Mouse (Mus musculus) embryonic facial prominence, embryonic 11.5 days (tissue): Measurements from ENCODE around the gene Drc1. TPM values are rescaled to one million over a fixed set of nuclear protein-coding genes. Genes with fewer than 3 reads are reported as not detected.

Experiments
- ATAC-seq: fragments of 200-750 bp; cut with Nextera tagmentation; replicated peaks from 2 replicates; pipeline ENCODE4 v1.8.0; 2017; ENCODE audit warnings: low read depth; ENCODE audit not compliant: insufficient number of reproducible peaks, low FRiP score, low TSS enrichment
- DNase-seq: peaks from one replicate; pipeline ENCODE4 v3.0.0-alpha.2; 2015; ENCODE audit warnings: low spot score
- H3K27ac ChIP-seq: fragments of 300-500 bp; sonication (generic); replicated peaks from 2 replicates; pipeline ENCODE4 v1.5.1; 2014; ENCODE audit warnings: mild to moderate bottlenecking, low read depth, low read length, control low read depth
- H3K27me3 ChIP-seq: fragments of 300-500 bp; sonication (generic); 2 replicates; pipeline ENCODE4 v1.6.1; 2014; ENCODE audit warnings: mild to moderate bottlenecking, low read length, moderate library complexity, mixed read lengths; ENCODE audit not compliant: control insufficient read depth, insufficient read depth
- H3K36me3 ChIP-seq: fragments of 300-500 bp; sonication (generic); replicated peaks from 2 replicates; pipeline ENCODE4 v1.6.1; 2014; ENCODE audit warnings: low read depth, mild to moderate bottlenecking, low read length, moderate library complexity, mixed read lengths; ENCODE audit not compliant: control insufficient read depth, insufficient read depth
- H3K4me1 ChIP-seq: fragments of 300-500 bp; sonication (generic); 2 replicates; pipeline ENCODE4 v1.6.1; 2014; ENCODE audit warnings: low read length, mixed read lengths; ENCODE audit not compliant: control insufficient read depth, insufficient read depth
- H3K4me2 ChIP-seq: fragments of 300-500 bp; sonication (generic); 2 replicates; pipeline ENCODE4 v1.6.1; 2014; ENCODE audit warnings: low read depth, mild to moderate bottlenecking, control low read depth, low read length, moderate library complexity
- H3K4me3 ChIP-seq: fragments of 300-500 bp; sonication (generic); 2 replicates; pipeline ENCODE4 v1.5.1; 2014; ENCODE audit warnings: low read depth, low read length, control low read depth
- H3K9ac ChIP-seq: fragments of 300-500 bp; sonication (generic); replicated peaks from 2 replicates; pipeline ENCODE4 v1.6.1; 2014; ENCODE audit warnings: mild to moderate bottlenecking, control low read depth, low read length
- H3K9me3 ChIP-seq: fragments of 300-500 bp; sonication (generic); replicated peaks from 2 replicates; pipeline ENCODE4 v1.6.1; 2016; ENCODE audit warnings: mild to moderate bottlenecking, low read length, inconsistent platforms, mixed read lengths; ENCODE audit not compliant: control insufficient read depth
- WGBS: fragments of 180-500 bp; shearing (Covaris S2); extraction: QIAGEN DNeasy Blood & Tissue Kit; methylation state at CpG from one replicate; pipeline ENCODE4 v1.1.7; 2014; 5-methylcytosine and 5-hydroxymethylcytosine counted together
- polyA plus RNA-seq: library from polyadenylated mRNA; unstranded; fragments of >200 nt; fragmentation: Nextera tagmentation; extraction: Ambion mirVana; gene quantifications from 2 replicates; pipeline ENCODE4 v1.2.1, GENCODE M21; 2014

The Drc1 gene
- polyA plus RNA-seq, 1 experiment from 2014 or later: 0.21 TPM

GRCm38 (mm10) chr5:30400521-30400920 lies 119.3 kb downstream of the Drc1 start:
- Histone ChIP-seq H3K27me3 (no peaks in the 10 kb centered on the region), H3K4me1 (no peaks in the 10 kb centered on the region), H3K27ac (no peak overlapping the region), H3K9ac (no peak overlapping the region), H3K9me3 (no peaks in the 10 kb centered on the region), H3K36me3 (no peaks in the 10 kb centered on the region), H3K4me2 (no peak overlapping the region), H3K4me3 (no peak overlapping the region)
- 86% methylated on average over 5 of the region's 5 CpGs for WGBS
- DNase-seq: no peak
- no peak for ATAC-seq

GRCm38 (mm10) chr5:30401165-30401564 lies 120.0 kb downstream of the Drc1 start:
- WGBS: 22% methylated on average over 8 of the region's 8 CpGs
- no peaks in the 10 kb centered on the region for H3K9me3 ChIP-seq
- H3K27ac ChIP-seq: no peak overlapping the region
- H3K36me3 ChIP-seq: no peaks in the 10 kb centered on the region
- no peaks in the 10 kb centered on the region for H3K27me3 ChIP-seq
- H3K4me1 ChIP-seq: no peaks in the 10 kb centered on the region
- DNase-seq (peak; percentile 55), ATAC-seq (no peak)
- H3K4me2 ChIP-seq: no peak overlapping the region
- H3K9ac ChIP-seq: no peak overlapping the region
- H3K4me3 ChIP-seq: no peak overlapping the region

- no peaks in the 10 kb centered on the region for H3K27me3 ChIP-seq
- H3K4me3 ChIP-seq: no peak overlapping the region
- ATAC-seq (no peak), DNase-seq (peak; percentile 44)
- no peaks in the 10 kb centered on the region for H3K9me3 ChIP-seq
- no peaks in the 10 kb centered on the region for H3K36me3 ChIP-seq
- no peaks in the 10 kb centered on the region for H3K4me1 ChIP-seq
- H3K4me2 ChIP-seq: no peak overlapping the region
- H3K27ac ChIP-seq: no peak overlapping the region
- no peak overlapping the region for H3K9ac ChIP-seq
- 12% methylated on average over 9 of the region's 9 CpGs for WGBS
Observed at GRCm38 (mm10) chr5:30406876-30407275, 125.7 kb downstream of the Drc1 start.

- Histone ChIP-seq H3K4me2 (no peak overlapping the region), H3K27ac (no peak overlapping the region), H3K9ac (no peak overlapping the region), H3K4me3 (no peak overlapping the region), H3K9me3 (no peaks in the 10 kb centered on the region), H3K36me3 (no peaks in the 10 kb centered on the region), H3K27me3 (no peaks in the 10 kb centered on the region), H3K4me1 (no peaks in the 10 kb centered on the region)
- DNase-seq (no peak), ATAC-seq (no peak)
- 75% methylated on average over 10 of the region's 10 CpGs for WGBS
Observed at GRCm38 (mm10) chr5:30411524-30411923, 130.3 kb downstream of the Drc1 start.

- Histone ChIP-seq H3K4me3 (no peak overlapping the region), H3K9me3 (no peaks in the 10 kb centered on the region), H3K9ac (no peak overlapping the region), H3K4me1 (no peaks in the 10 kb centered on the region), H3K27ac (no peak overlapping the region), H3K36me3 (no peaks in the 10 kb centered on the region), H3K27me3 (no peaks in the 10 kb centered on the region), H3K4me2 (no peak overlapping the region)
- ATAC-seq: no peak
- DNase-seq: no peak
- WGBS: 71% methylated on average over 2 of the region's 2 CpGs
Observed at GRCm38 (mm10) chr5:30415381-30415780, 134.2 kb downstream of the Drc1 start.

- Histone ChIP-seq H3K36me3 (no peaks in the 10 kb centered on the region), H3K4me1 (no peaks in the 10 kb centered on the region), H3K9ac (no peak overlapping the region), H3K27me3 (no peaks in the 10 kb centered on the region), H3K27ac (no peak overlapping the region), H3K9me3 (no peaks in the 10 kb centered on the region), H3K4me2 (no peak overlapping the region), H3K4me3 (no peak overlapping the region)
- DNase-seq (no peak), ATAC-seq (no peak)
- 65% methylated on average over 4 of the region's 4 CpGs for WGBS
Observed at GRCm38 (mm10) chr5:30415876-30416275, 134.7 kb downstream of the Drc1 start.

Other genes starting within 250 kb of the Drc1 start
- gene Tyms, start 207.8 kb upstream of the Drc1 start, polyA plus RNA-seq: 409 and 418 TPM in 2 replicates
- gene Garem2, start 176.2 kb upstream of the Drc1 start, polyA plus RNA-seq: 3.1 TPM in 2 replicates
- gene 3110082J24Rik, start 175.3 kb upstream of the Drc1 start, polyA plus RNA-seq: 0.62 and 0.85 TPM in 2 replicates
- 101 and 102 TPM in 2 replicates for gene Hadha, start 126.2 kb upstream of the Drc1 start, polyA plus RNA-seq
- gene Hadhb, start 126.1 kb upstream of the Drc1 start, polyA plus RNA-seq: 133 and 139 TPM in 2 replicates
- gene Adgrf3, start 75.7 kb upstream of the Drc1 start, polyA plus RNA-seq: not detected in 2 replicates
- 18.7 and 19.9 TPM in 2 replicates for gene Selenoi, start 48.8 kb upstream of the Drc1 start, polyA plus RNA-seq
- gene Otof, start 180.5 kb downstream of the Drc1 start, polyA plus RNA-seq: 0.14 and 0.17 TPM in 2 replicates
- not detected in 2 replicates for gene 1700001C02Rik, start 184.7 kb downstream of the Drc1 start, polyA plus RNA-seq